Mouse (Mus musculus) lung, postnatal 0 days (tissue): Measurements from ENCODE around the gene Gskip. TPM values are rescaled to one million over a fixed set of nuclear protein-coding genes. Genes with fewer than 3 reads are reported as not detected.
A peak's percentile ranks its signal among the peaks of the same experiment; 100 is the strongest.

Experiments
- ATAC-seq: fragments of 200-750 bp; cut with Nextera tagmentation; 2 replicates; pipeline ENCODE4 v1.8.0; 2017; ENCODE audit warnings: moderate library complexity
- DNase-seq: peaks from one replicate; pipeline ENCODE4 v3.0.0-alpha.2; 2016; ENCODE audit warnings: low spot score
- H3K27ac ChIP-seq: fragments of 300-500 bp; sonication (generic); 2 replicates; pipeline ENCODE4 v1.5.1; 2014; ENCODE audit warnings: antibody characterized with exemption, mild to moderate bottlenecking, low read length, mixed read lengths
- H3K27me3 ChIP-seq: fragments of 300-500 bp; sonication (generic); replicated peaks from 2 replicates; pipeline ENCODE4 v1.6.1; 2014; ENCODE audit warnings: low read length, mixed read lengths; ENCODE audit not compliant: insufficient read depth
- H3K36me3 ChIP-seq: fragments of 300-500 bp; sonication (generic); 2 replicates; pipeline ENCODE4 v1.6.1; 2014; ENCODE audit warnings: low read length, mixed read lengths; ENCODE audit not compliant: insufficient read depth
- H3K4me1 ChIP-seq: fragments of 300-500 bp; sonication (generic); 2 replicates; pipeline ENCODE4 v1.6.1; 2014; ENCODE audit warnings: antibody characterized with exemption, low read depth, low read length, mixed read lengths; ENCODE audit not compliant: insufficient read depth
- H3K4me2 ChIP-seq: fragments of 300-500 bp; sonication (generic); replicated peaks from 2 replicates; pipeline ENCODE4 v1.6.1; 2014; ENCODE audit warnings: low read depth, mild to moderate bottlenecking, low read length, moderate library complexity, mixed read lengths
- H3K4me3 ChIP-seq: fragments of 300-500 bp; sonication (generic); 2 replicates; pipeline ENCODE4 v1.5.1; 2014; ENCODE audit warnings: low read depth, low read length
- H3K9ac ChIP-seq: fragments of 300-500 bp; sonication (generic); replicated peaks from 2 replicates; pipeline ENCODE4 v1.6.1; 2014; ENCODE audit warnings: low read depth, mild to moderate bottlenecking
- H3K9me3 ChIP-seq: fragments of 300-500 bp; sonication (generic); 2 replicates; pipeline ENCODE4 v1.6.1; 2016; ENCODE audit warnings: low read length, mixed read lengths
- CTCF ChIP-seq: IDR thresholded peaks from 2 replicates; pipeline ENCODE4 v1.5.1; 2016; ENCODE audit warnings: antibody characterized with exemption, mild to moderate bottlenecking
- EP300 ChIP-seq: IDR thresholded peaks from 2 replicates; pipeline ENCODE4 v1.6.1; 2016; ENCODE audit warnings: antibody characterized with exemption, mild to moderate bottlenecking, control low read depth
- WGBS: fragments of 180-500 bp; shearing (Covaris S2); extraction: QIAGEN DNeasy Blood & Tissue Kit; methylation state at CpG from one replicate; pipeline ENCODE4 v1.1.7; 2014; 5-methylcytosine and 5-hydroxymethylcytosine counted together
- polyA plus RNA-seq: library from polyadenylated mRNA; unstranded; fragments of >200 nt; fragmentation: Nextera tagmentation; extraction: Ambion mirVana; gene quantifications from 2 replicates; pipeline ENCODE4 v1.2.1, GENCODE M21; 2015

The Gskip gene
- polyA plus RNA-seq, 1 experiment from 2014 or later: 27.7 TPM

DNA sequence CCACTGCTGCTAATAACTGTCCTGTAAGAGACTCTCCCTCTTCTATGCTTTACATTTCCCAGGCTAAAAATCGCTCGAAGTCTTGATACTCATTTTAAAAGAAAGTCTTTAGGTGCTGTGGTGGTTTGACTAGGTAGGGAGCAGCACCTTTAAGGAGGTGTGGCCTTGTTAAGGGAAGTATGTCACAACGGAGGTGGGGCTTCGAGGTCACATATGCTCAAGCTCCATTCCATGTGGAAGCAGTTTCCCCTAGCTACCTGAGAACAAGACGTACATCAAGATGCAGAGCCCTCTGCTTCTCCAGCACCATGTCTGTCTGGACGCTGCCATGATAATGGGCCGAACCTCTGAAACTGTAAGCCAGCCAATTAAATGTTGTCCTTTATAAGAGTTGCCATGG, 6.4 kb upstream of the Gskip start:
- no peak overlapping the region for H3K4me3 ChIP-seq
- DNase-seq (no peak), ATAC-seq (no peak)
- no peak overlapping the region for H3K4me2 ChIP-seq
- no peaks in the 10 kb centered on the region for H3K4me1 ChIP-seq
- H3K9me3 ChIP-seq: no peaks in the 10 kb centered on the region
- no peaks in the 10 kb centered on the region for H3K27me3 ChIP-seq
- H3K9ac ChIP-seq: no peak overlapping the region
- WGBS: 89% methylated on average over 7 of the region's 7 CpGs
- H3K27ac ChIP-seq: no peak overlapping the region
- H3K36me3 ChIP-seq: peaks cover 10% of the 10 kb centered on the region
- TF ChIP-seq CTCF: no peak
- no peak for TF ChIP-seq EP300

DNA sequence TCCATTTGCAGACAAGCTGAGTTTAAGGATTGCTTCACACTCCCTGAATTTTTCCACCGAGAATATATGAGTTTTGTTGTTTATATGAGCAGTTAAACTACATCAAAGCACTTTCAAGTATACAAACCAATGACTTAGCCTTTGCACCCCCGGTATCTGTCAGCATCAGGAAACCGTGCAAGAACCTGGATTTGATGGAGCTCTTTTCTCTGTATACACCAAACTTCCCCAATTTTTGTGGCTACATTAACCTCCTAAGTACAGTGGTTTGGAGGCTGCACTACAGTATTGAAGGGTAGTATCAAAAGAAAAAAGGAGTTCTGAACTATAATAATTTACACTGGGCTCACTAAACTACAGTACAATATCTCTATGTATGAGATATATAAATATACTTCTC, 5.9 kb upstream of the Gskip start:
- H3K27me3 ChIP-seq: no peaks in the 10 kb centered on the region
- no peaks in the 10 kb centered on the region for H3K9me3 ChIP-seq
- no peak overlapping the region for H3K4me3 ChIP-seq
- H3K4me1 ChIP-seq: peaks cover 5% of the 10 kb centered on the region; the same call in 1 of the 2 replicates
- peaks cover 5% of the 10 kb centered on the region; the same call in 1 of the 2 replicates for H3K36me3 ChIP-seq
- DNase-seq: no peak
- H3K9ac ChIP-seq: no peak overlapping the region
- H3K27ac ChIP-seq: no peak overlapping the region
- WGBS: 33% methylated on average over 3 of the region's 3 CpGs
- no peak overlapping the region for H3K4me2 ChIP-seq
- no peak for ATAC-seq
- TF ChIP-seq EP300: no peak
- TF ChIP-seq CTCF: no peak

DNA sequence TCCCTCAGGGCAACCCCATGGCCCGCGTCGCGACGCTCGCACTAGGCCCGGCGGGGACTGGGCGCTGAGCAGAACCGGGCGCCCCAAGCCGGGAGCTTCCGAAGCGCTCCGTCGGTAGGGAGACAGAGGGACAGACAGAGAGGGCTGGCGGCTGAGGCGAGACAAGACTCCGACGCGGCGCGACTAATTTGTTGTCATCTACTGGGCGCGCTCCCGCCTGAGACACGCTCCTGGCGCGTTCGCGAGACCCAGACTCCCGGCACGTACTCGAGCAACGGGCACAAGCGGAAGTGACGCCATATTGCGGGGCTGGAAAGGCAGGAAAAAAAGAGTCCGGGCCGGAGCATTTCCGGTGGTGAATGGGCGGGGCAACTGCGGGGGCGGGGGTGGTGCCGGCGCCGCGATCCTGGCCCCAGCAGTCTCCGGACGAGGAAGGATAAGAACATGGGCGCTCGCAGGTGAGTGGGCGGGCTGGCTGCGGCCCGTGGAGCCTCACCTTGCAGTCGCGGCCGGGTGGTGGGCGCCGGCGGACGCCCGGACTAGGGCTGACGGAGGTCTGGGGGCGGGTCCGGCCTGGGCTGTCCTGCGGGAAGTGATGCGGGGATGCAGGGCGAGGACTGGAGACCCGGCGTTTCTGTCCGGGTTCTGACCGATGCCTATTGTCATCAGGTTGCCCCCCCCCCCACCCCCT, 517 bp downstream of the Gskip start, which contains the start of gene Atg2b:
Gene Atg2b, minus strand, starts transcription at position 211 of the 691 bp plus-strand sequence.
- under 1% methylated on average over 42 of the region's 73 CpGs for WGBS
- DNase-seq (peak; percentile 97), ATAC-seq (peak; percentile 95)
- H3K36me3 ChIP-seq: no peaks in the 10 kb centered on the region
- no peaks in the 10 kb centered on the region for H3K27me3 ChIP-seq
- H3K4me1 ChIP-seq: peaks cover 13% of the 10 kb centered on the region; the same call in 1 of the 2 replicates
- TF ChIP-seq EP300 (no peak), CTCF (no peak)
- peak within 1 kb of the TSS; percentile 90 for H3K9ac ChIP-seq
- no peaks in the 10 kb centered on the region for H3K9me3 ChIP-seq
- H3K4me2 ChIP-seq: peak within 1 kb of the TSS; percentile 96
- peak within 1 kb of the TSS; percentile 83 for H3K4me3 ChIP-seq
- peak within 1 kb of the TSS; percentile 95 for H3K27ac ChIP-seq

DNA sequence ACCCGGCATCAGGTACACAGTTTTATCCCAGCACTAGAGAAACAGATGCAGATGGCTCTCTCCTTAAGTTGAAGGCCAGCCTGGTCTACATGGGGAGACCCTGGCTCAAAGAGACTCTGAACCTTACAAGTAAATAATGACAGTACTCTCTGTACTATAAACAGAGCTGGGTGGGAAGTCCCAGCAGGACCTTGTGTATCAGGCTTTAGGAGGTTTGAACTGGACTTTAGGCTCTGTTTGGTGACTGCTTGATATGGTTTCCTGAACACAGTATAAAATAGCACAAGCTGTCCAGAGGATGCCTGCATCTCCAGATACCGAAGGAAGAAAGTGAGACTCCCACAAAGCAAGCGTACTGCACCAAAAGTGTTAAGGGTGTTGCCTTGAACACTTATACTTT, 2.2 kb downstream of the Gskip start:
- no peak for DNase-seq
- TF ChIP-seq CTCF (no peak), EP300 (no peak)

DNA sequence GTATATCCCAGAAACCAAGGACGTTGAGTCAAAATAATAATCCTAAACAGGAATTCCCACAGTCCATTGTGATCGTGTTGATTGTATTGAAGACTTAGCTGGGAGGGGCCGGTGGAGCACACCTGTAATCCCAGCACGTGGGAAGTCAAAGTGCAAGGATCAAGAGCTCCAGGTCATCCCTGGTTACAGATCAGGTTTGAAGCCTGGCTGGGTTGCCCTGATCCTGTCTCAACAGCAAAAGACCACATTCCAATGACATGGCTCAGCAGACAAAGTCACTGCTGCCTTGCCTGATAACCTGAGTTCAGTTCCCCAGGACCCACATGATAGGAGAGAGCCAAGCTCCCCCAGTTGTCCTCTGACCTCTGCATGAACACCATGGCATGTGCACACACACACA, 2.8 kb downstream of the Gskip start:
- WGBS: 82% methylated on average over 4 of the region's 4 CpGs
- ATAC-seq (no peak), DNase-seq (no peak)
- TF ChIP-seq CTCF (no peak), EP300 (no peak)
- Histone ChIP-seq H3K4me1 (peaks cover 13% of the 10 kb centered on the region; the same call in 1 of the 2 replicates), H3K4me2 (no peak overlapping the region), H3K27me3 (no peaks in the 10 kb centered on the region), H3K9me3 (no peaks in the 10 kb centered on the region), H3K9ac (no peak overlapping the region), H3K27ac (no peak overlapping the region), H3K4me3 (no peak overlapping the region), H3K36me3 (no peaks in the 10 kb centered on the region)

More for the DNA sequence above, 2.2 kb downstream of the Gskip start:
- H3K4me1 ChIP-seq: peaks cover 13% of the 10 kb centered on the region; the same call in 1 of the 2 replicates
- no peaks in the 10 kb centered on the region for H3K27me3 ChIP-seq
- no peak overlapping the region for H3K9ac ChIP-seq
- H3K4me3 ChIP-seq: no peak overlapping the region
- ATAC-seq: no peak
- no peak overlapping the region for H3K27ac ChIP-seq
- no peaks in the 10 kb centered on the region for H3K9me3 ChIP-seq
- WGBS: 86% methylated on average over 3 of the region's 3 CpGs
- no peaks in the 10 kb centered on the region for H3K36me3 ChIP-seq
- H3K4me2 ChIP-seq: no peak overlapping the region

DNA sequence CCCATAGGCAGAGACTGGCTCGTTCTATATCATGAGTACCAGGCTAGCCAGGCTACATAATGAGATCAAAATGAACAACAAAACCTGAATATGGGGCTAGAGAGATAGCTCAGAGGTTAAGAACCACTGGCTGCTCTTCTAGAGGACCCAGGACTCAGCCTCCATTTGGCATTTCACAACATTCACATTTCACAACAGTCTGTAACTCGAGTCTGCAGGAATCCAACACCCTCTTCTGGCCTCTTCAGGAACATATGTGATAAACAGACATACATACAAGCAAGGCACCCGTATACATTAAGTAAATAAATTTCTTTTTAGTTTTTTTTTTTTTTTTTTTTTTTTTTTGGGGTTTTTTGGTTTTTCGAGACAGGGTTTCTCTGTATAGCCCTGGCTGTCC, 3.9 kb downstream of the Gskip start:
- no peaks in the 10 kb centered on the region for H3K9me3 ChIP-seq

More for the DNA sequence above, 3.9 kb downstream of the Gskip start:
- TF ChIP-seq CTCF: peak; percentile 17; the same call in 1 of the 2 replicates
- TF ChIP-seq EP300: no peak
- no peak overlapping the region for H3K27ac ChIP-seq
- ATAC-seq: no peak
- no peak overlapping the region for H3K9ac ChIP-seq
- 61% methylated on average over 4 of the region's 4 CpGs for WGBS
- DNase-seq: peak; percentile 64
- H3K27me3 ChIP-seq: no peaks in the 10 kb centered on the region
- no peak overlapping the region for H3K4me2 ChIP-seq
- no peak overlapping the region for H3K4me3 ChIP-seq
- no peaks in the 10 kb centered on the region for H3K36me3 ChIP-seq
- H3K4me1 ChIP-seq: peaks cover 10% of the 10 kb centered on the region; the same call in 1 of the 2 replicates
